Mouse (Mus musculus) midbrain, embryonic 14.5 days (tissue): ENCODE measurements around the gene Igf2r. TPM values are rescaled to one million over a fixed set of nuclear protein-coding genes. Genes with fewer than 3 reads are reported as not detected.

Source experiments
- ATAC-seq: fragments of 200-750 bp; cut with Nextera tagmentation; 2 replicates; pipeline ENCODE4 v1.8.0; 2017; ENCODE audit warnings: moderate number of reproducible peaks, moderate library complexity; ENCODE audit not compliant: low FRiP score, low TSS enrichment
- DNase-seq: peaks from one replicate; pipeline ENCODE4 v3.0.0-alpha.2; 2015
- H3K27ac ChIP-seq: fragments of 300-500 bp; sonication (generic); replicated peaks from 2 replicates; pipeline ENCODE4 v1.5.1; 2014; ENCODE audit warnings: mild to moderate bottlenecking, low read depth, low read length, moderate library complexity
- H3K27me3 ChIP-seq: fragments of 300-500 bp; sonication (generic); 2 replicates; pipeline ENCODE4 v1.6.1; 2014; ENCODE audit warnings: low read length, control low read depth, mixed read lengths; ENCODE audit not compliant: control insufficient read depth, insufficient read depth
- H3K36me3 ChIP-seq: fragments of 300-500 bp; sonication (generic); 2 replicates; pipeline ENCODE4 v1.6.1; 2014; ENCODE audit warnings: low read length, control low read depth; ENCODE audit not compliant: control insufficient read depth, insufficient read depth
- H3K4me1 ChIP-seq: fragments of 300-500 bp; sonication (generic); 2 replicates; pipeline ENCODE4 v1.6.1; 2014; ENCODE audit warnings: mild to moderate bottlenecking, antibody characterized with exemption, low read length, control low read depth; ENCODE audit not compliant: control insufficient read depth, insufficient read depth
- H3K4me2 ChIP-seq: fragments of 300-500 bp; sonication (generic); 2 replicates; pipeline ENCODE4 v1.6.1; 2014; ENCODE audit warnings: mild to moderate bottlenecking, low read length, moderate library complexity
- H3K4me3 ChIP-seq: fragments of 300-500 bp; sonication (generic); replicated peaks from 2 replicates; pipeline ENCODE4 v1.5.1; 2014; ENCODE audit warnings: low read depth, low read length
- H3K9ac ChIP-seq: fragments of 300-500 bp; sonication (generic); replicated peaks from 2 replicates; pipeline ENCODE4 v1.6.1; 2014; ENCODE audit warnings: mild to moderate bottlenecking, low read length, moderate library complexity
- H3K9me3 ChIP-seq: fragments of 300-500 bp; sonication (generic); 2 replicates; pipeline ENCODE4 v1.6.1; 2016; ENCODE audit warnings: low read length, control low read depth, mixed read lengths; ENCODE audit not compliant: control insufficient read depth
- WGBS: fragments of 180-500 bp; shearing (Covaris S2); extraction: QIAGEN DNeasy Blood & Tissue Kit; methylation state at CpG from one replicate; pipeline ENCODE4 v1.1.7; 2014; 5-methylcytosine and 5-hydroxymethylcytosine counted together
- polyA plus RNA-seq: library from polyadenylated mRNA; unstranded; fragments of >200 nt; fragmentation: Nextera tagmentation; extraction: Ambion mirVana; gene quantifications from 2 replicates; pipeline ENCODE4 v1.2.1, GENCODE M21; 2014

Gene Igf2r
- polyA plus RNA-seq, 1 experiment from 2014 or later, result 13.4 TPM

DNA sequence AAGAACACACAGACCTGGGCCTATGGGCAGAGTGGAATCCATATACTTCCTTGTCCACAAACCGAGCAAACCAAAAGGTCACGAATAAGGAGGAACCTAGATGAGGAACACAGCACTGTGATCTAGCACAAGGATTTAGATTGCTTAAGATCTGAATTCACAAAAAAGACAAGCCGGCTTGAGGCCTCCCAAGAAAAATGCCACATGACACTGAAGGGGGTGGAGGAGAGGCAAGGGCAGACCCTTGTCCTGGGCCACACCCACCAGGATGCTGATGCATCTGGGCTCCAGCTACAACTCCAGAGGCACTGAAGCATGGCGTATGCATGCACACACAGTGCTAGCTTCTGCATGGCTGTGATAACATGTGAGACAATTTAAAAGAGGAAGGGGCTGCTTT is 14.3 kb downstream of the Igf2r start:
- no peak for DNase-seq
- WGBS, result 85% methylated on average over 4 of the region's 4 CpGs
- Histone ChIP-seq H3K9me3 (no peaks in the 10 kb centered on the region), H3K9ac (no peak overlapping the region), H3K4me3 (no peak overlapping the region), H3K36me3 (no peaks in the 10 kb centered on the region), H3K27me3 (no peaks in the 10 kb centered on the region), H3K4me2 (no peak overlapping the region), H3K4me1 (no peaks in the 10 kb centered on the region), H3K27ac (no peak overlapping the region)
- ATAC-seq, result no peak

DNA sequence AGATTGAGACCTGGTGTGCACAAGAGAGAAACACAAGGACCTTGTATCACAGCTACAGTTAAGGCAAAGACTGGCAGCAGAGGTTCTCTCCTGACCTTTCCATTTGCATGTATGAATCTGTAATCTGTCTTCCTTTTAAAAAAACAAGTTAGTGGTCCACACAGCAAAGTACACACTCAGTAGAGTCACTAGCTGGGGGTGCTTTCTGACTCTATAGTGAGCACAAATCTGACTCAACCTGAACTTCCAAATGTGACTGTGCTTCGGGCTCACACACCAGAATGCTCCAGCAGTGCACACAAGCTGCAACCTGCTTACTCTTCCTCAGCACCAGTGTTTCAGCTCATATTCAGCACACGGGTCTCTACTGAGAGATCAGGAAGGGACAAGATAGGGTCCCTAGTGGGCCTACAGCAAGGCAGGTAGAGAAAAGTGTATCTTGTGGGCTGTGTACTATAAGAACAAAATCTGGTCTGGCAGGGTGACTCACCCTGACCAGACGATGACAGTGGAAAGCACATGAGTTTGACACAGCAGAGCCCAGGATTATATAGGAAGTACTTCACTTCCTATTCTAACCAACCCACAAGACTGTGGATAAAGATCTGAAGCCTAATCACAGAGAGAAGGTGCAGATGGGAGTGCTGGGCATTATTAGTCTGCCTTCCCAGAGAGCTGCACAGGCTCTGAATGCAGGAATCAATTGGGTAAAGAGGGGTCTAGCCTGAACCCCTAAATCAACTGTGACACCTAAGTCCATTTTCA is 15.0 kb downstream of the Igf2r start:
- Histone ChIP-seq H3K9me3 (no peaks in the 10 kb centered on the region), H3K27ac (no peak overlapping the region), H3K9ac (no peak overlapping the region), H3K27me3 (no peaks in the 10 kb centered on the region), H3K36me3 (no peaks in the 10 kb centered on the region), H3K4me3 (no peak overlapping the region), H3K4me1 (no peaks in the 10 kb centered on the region), H3K4me2 (no peak overlapping the region)
- ATAC-seq, result no peak
- 88% methylated on average over 3 of the region's 3 CpGs for WGBS
- no peak for DNase-seq

DNA sequence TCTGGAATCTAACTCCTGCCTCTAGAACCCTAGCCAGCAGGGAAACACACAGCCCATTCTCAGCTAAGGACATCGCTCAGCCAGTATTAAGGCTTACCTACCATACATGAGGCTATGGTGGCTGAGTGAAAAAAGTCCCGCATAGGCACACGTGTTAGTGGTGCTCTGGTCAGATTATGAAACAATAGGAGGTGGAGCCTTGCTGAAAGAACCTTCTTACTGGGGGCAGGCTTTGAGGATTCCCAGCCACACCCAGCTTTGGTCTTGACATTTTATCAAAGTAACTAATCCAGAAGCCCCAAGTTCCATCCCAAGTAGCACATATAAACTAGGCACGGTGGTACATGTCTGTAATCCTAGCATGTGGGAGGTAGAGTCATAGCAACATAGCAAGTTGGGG is 16.4 kb downstream of the Igf2r start:
- no peak overlapping the region for H3K9ac ChIP-seq
- H3K4me1 ChIP-seq, result no peaks in the 10 kb centered on the region
- H3K9me3 ChIP-seq, result no peaks in the 10 kb centered on the region
- H3K4me3 ChIP-seq, result no peak overlapping the region
- WGBS, result 67% methylated on average over 4 of the region's 4 CpGs
- ATAC-seq (no peak), DNase-seq (no peak)
- H3K27me3 ChIP-seq, result no peaks in the 10 kb centered on the region
- 0 out of 2 replicates have a peak, but pooled peaks cover 3% of the 10 kb centered on the region for H3K36me3 ChIP-seq
- no peak overlapping the region for H3K27ac ChIP-seq
- H3K4me2 ChIP-seq, result no peak overlapping the region

DNA sequence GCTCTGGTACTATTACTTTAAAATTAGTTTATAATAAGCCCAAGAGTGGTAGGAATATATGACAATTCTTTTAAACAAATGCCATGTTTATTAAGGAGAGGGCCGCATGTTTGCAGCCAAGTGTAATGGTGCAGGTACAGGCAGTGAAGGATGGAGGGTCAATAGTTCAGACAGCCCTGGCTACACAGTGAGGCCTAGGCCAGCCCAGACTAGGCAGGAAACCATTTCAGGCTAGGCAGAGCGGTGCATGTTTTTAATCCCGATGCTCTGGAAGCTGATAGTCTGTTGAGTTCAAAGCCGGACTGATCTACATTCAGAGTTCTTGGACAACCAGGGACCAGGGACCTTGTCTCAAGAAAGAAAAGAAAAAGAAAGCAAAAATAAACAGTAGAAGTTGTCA is 17.8 kb downstream of the Igf2r start:
- H3K36me3 ChIP-seq, result 0 out of 2 replicates have a peak, but pooled peaks cover 5% of the 10 kb centered on the region

DNA sequence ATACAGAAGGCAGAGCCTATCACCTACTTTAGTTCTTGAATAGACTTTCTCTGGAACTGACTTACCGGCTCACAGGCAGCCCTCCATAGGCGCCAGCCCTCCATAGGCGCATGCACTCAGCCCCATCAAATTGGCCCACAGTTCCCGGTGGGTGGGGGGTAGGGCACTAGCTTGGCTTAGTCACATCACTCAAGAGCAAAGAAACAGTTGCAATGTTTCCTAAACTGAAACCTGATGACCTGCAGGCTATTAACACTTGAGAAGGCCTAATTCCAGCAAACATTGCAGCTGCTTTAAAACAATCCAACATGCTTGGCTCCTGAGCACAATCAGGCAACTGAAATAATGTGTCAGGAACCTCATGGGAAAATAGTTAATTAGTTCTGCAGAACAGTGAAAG is 18.2 kb downstream of the Igf2r start:
- no peaks in the 10 kb centered on the region for H3K9me3 ChIP-seq
- ATAC-seq, result no peak
- H3K4me3 ChIP-seq, result no peak overlapping the region
- DNase-seq, result no peak
- WGBS, result 62% methylated on average over 4 of the region's 4 CpGs
- H3K4me2 ChIP-seq, result no peak overlapping the region
- no peaks in the 10 kb centered on the region for H3K27me3 ChIP-seq
- H3K9ac ChIP-seq, result no peak overlapping the region
- no peak overlapping the region for H3K27ac ChIP-seq
- 0 out of 2 replicates have a peak, but pooled peaks cover 5% of the 10 kb centered on the region for H3K36me3 ChIP-seq
- H3K4me1 ChIP-seq, result no peaks in the 10 kb centered on the region

More for the DNA sequence above, 17.8 kb downstream of the Igf2r start:
- ATAC-seq (no peak), DNase-seq (no peak)
- H3K4me1 ChIP-seq, result no peaks in the 10 kb centered on the region
- H3K4me3 ChIP-seq, result no peak overlapping the region
- H3K9ac ChIP-seq, result no peak overlapping the region
- H3K9me3 ChIP-seq, result no peaks in the 10 kb centered on the region
- H3K4me2 ChIP-seq, result no peak overlapping the region
- WGBS, result 89% methylated on average over 4 of the region's 4 CpGs
- H3K27me3 ChIP-seq, result no peaks in the 10 kb centered on the region
- no peak overlapping the region for H3K27ac ChIP-seq

DNA sequence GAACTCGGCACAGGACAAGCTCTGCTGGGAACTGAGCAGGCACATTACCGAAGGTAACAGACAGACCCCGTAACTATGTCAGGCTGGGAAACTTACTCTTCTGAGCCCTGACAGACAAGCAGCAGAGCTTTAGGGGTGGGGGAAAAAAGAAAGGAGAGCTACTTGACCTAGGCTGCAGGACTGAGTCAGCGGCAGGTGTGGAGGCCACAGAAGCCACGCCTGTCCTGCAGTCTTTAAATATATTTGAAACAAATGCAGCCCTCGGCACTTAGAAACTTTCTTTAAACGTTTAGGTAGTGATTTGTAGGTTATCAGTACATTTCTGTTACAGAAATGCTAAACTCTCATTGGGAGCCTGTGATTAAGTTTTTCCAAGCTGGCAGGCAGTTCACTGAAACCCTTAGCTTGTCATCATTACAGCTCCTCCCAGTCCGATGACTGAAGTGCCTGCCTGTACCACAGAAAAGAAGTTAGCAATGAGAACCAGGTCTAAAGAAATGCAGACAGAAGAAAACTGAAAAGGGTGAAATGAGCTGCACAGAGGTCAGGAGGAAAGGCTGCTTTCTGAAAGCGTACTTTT is 18.8 kb downstream of the Igf2r start:
- no peaks in the 10 kb centered on the region for H3K9me3 ChIP-seq
- no peaks in the 10 kb centered on the region for H3K4me1 ChIP-seq
- peaks cover 7% of the 10 kb centered on the region; the same call in 1 of the 2 replicates for H3K36me3 ChIP-seq
- H3K27me3 ChIP-seq, result no peaks in the 10 kb centered on the region
- DNase-seq (no peak), ATAC-seq (no peak)
- H3K27ac ChIP-seq, result no peak overlapping the region
- no peak overlapping the region for H3K4me3 ChIP-seq
- H3K9ac ChIP-seq, result no peak overlapping the region
- no peak overlapping the region for H3K4me2 ChIP-seq
- WGBS, result 88% methylated on average over 9 of the region's 9 CpGs

DNA sequence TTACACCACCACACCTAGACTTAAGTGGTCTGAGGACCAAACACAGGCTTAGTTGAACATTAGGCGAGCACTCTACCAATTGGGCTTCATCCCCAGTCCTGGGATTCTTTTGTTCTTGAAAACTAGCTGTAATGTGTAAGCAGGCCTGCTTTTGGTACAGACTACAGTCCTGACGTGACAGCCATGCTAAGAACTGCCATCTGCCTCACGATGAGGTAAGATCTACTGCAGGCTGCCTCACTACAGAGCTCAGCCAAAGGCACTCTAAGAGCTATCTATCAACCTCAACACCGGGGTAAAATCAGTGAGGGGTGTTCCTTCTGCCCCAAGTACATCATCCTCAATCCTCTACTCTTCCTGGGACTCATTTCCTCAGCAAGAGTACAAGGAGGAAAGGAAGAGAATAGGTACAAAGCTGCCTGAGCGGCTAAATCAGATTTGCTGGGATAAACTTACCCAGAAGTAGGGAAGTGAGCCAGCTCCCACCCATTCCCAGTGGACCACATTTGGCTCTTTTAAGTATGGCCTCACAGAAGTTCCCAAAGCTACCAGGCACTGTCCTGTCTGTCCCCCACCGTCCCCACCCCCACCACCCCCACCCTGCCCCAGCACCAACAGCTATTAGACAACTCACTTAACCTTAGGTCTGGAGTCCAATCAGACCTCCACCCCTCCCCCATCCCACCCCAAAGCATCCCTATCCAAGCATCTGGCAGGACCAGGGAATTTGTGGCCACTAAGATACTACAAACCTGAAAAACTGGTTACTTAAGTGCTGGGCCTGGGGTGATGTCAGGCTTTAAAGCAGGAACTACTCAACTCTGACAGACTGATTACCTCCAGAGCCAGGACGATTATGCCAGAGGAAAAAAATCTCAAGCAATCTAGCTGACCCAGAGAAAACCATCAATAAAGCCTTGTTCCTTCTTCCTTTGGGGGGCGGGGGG is 19.8 kb downstream of the Igf2r start:
- peaks cover 13% of the 10 kb centered on the region; the same call in 1 of the 2 replicates for H3K36me3 ChIP-seq
- ATAC-seq (no peak), DNase-seq (no peak)
- no peak overlapping the region for H3K4me2 ChIP-seq
- no peaks in the 10 kb centered on the region for H3K27me3 ChIP-seq
- no peak overlapping the region for H3K4me3 ChIP-seq
- H3K27ac ChIP-seq, result no peak overlapping the region
- H3K4me1 ChIP-seq, result no peaks in the 10 kb centered on the region
- no peak overlapping the region for H3K9ac ChIP-seq
- no peaks in the 10 kb centered on the region for H3K9me3 ChIP-seq
- 65% methylated on average over 8 of the region's 8 CpGs for WGBS

DNA sequence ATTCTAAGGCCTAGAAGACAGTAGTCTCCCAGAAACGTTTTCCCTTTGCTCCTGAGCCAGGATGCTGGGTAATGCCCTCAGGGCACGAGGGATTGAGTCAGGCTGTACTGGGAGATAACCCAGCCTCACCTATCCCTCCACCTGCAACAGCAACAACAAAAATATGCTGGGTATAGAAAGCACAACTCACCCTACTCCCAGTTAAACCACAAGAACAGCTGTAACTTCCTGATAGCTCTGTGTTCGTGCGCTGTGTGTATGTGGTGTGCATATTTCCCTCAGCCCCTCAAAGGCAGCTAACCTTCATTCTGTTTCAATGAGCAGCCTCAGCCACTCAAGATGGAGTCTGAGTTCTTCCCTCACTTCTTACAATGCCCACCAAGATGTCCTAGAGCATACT is 23.7 kb downstream of the Igf2r start:
- peaks cover 17% of the 10 kb centered on the region; the same call in 1 of the 2 replicates for H3K36me3 ChIP-seq
- ATAC-seq (no peak), DNase-seq (no peak)
- 90% methylated on average over 4 of the region's 4 CpGs for WGBS
- no peaks in the 10 kb centered on the region for H3K27me3 ChIP-seq
- H3K4me2 ChIP-seq, result no peak overlapping the region
- H3K27ac ChIP-seq, result no peak overlapping the region
- no peak overlapping the region for H3K4me3 ChIP-seq
- H3K9ac ChIP-seq, result no peak overlapping the region
- peaks cover 26% of the 10 kb centered on the region for H3K9me3 ChIP-seq
- H3K4me1 ChIP-seq, result no peaks in the 10 kb centered on the region
